8 mouse cellular contexts compared by ENCODE assay signal in genomic region chr17:3313711-3314624, GRCm38 (mm10). TPM values are rescaled to one million over a fixed set of nuclear protein-coding genes. Genes with fewer than 3 reads are reported as not detected.
DNase-seq lines count a peak whose midpoint lies in the region; ATAC-seq and TF ChIP-seq lines count a peak whose summit lies in the region.

No protein-coding gene starts in this region.

- peak; percentile 53; the same call in 1 of the 2 replicates for TF ChIP-seq POLR2A in CH12.LX (IDR thresholded peaks at IDR 0.05; ENCODE audit: low read depth, low read length)
- no peak for TF ChIP-seq POLR2A in testis, adult 2 months (IDR thresholded peaks at IDR 0.05; ENCODE audit: control insufficient read depth, low read depth, low read length)

- no peak overlapping the region for H3K27ac ChIP-seq in CH12.LX (ENCODE audit: insufficient read depth, low read depth)
- H3K27ac ChIP-seq in forebrain, embryonic 12.5 days = 0 out of 2 replicates have a peak overlapping the region, but pooled peaks have one; percentile 36
- peak overlapping the region; percentile 43; the same call in 1 of the 2 replicates for H3K27ac ChIP-seq in heart, postnatal 0 days (ENCODE audit: low read depth)
- H3K27ac ChIP-seq in neural tube, embryonic 15.5 days (replicated peaks) = no peak overlapping the region; the same call in 1 of the 2 replicates
- H3K27ac ChIP-seq in testis, adult 2 months (ENCODE audit: control insufficient read depth, insufficient read depth, low read depth, low read length) = no peak overlapping the region

- dilution Hi-C loops in CH12.LX (cut with MboI; ENCODE audit: extremely low pct_ligation_motif_present, extremely low pct_unique_long_range_greater_than_20kb, low sequenced_read_pairs) = no loop called here

- H3K4me1 ChIP-seq in CH12.LX (ENCODE audit: control insufficient read depth in 1 of 2, insufficient read depth in 2 of 2) = peaks cover 0 to 8% of the 10 kb centered on the region in 2 experiments; a peak in 1 of 4 replicates
- H3K4me1 ChIP-seq in forebrain, embryonic 12.5 days = peaks cover 5% of the 10 kb centered on the region; the same call in 1 of the 2 replicates
- peaks cover 4% of the 10 kb centered on the region; the same call in 1 of the 2 replicates for H3K4me1 ChIP-seq in heart, postnatal 0 days (ENCODE audit: control insufficient read depth, insufficient read depth)
- peaks cover 6% of the 10 kb centered on the region; the same call in 1 of the 2 replicates for H3K4me1 ChIP-seq in neural tube, embryonic 15.5 days
- peaks cover 6% of the 10 kb centered on the region for H3K4me1 ChIP-seq in testis, adult 2 months (ENCODE audit: control insufficient read depth, insufficient read depth, low read length)

- DNase-seq in CH12.LX (ENCODE audit: extremely low read depth) = peak; percentile 72
- DNase-seq in c-Kit-positive CD71-negative TER-119-negative erythroid progenitor cells, embryonic 14.5 days (ENCODE audit: low read depth) = peak; percentile 38
- peak; percentile 69 for DNase-seq in heart, postnatal 0 days (ENCODE audit: low spot score)
- DNase-seq in kidney, postnatal 36 days = peak; percentile 67 to 84
- DNase-seq in lung, adult 18-20 months = peak; percentile 56 to 70

- H3K79me2 ChIP-seq in CH12.LX (replicated peaks; ENCODE audit: control insufficient read depth, extremely low read depth, insufficient read depth, poor library complexity, severe bottlenecking) = no peaks in the 10 kb centered on the region

- H3K4me2 ChIP-seq in CH12.LX (ENCODE audit: insufficient read depth, low read depth, poor library complexity, severe bottlenecking) = peak overlapping the region; percentile 48
- H3K4me2 ChIP-seq in forebrain, embryonic 12.5 days = peak overlapping the region; percentile 59
- peak overlapping the region; percentile 67 for H3K4me2 ChIP-seq in heart, postnatal 0 days (ENCODE audit: low read depth, low read length)
- H3K4me2 ChIP-seq in neural tube, embryonic 15.5 days = peak overlapping the region; percentile 70

- TF ChIP-seq RAD21 in CH12.LX (IDR thresholded peaks at IDR 0.05; ENCODE audit: low read depth, low read length) = no peak

- H3K27me3 ChIP-seq in CH12.LX (replicated peaks) = no peaks in the 10 kb centered on the region
- H3K27me3 ChIP-seq in forebrain, embryonic 12.5 days = peaks cover 17% of the 10 kb centered on the region
- H3K27me3 ChIP-seq in heart, postnatal 0 days (ENCODE audit: control insufficient read depth, insufficient read depth, low read length) = no peaks in the 10 kb centered on the region
- H3K27me3 ChIP-seq in neural tube, embryonic 15.5 days (replicated peaks) = no peaks in the 10 kb centered on the region
- no peaks in the 10 kb centered on the region for H3K27me3 ChIP-seq in testis, adult 2 months (ENCODE audit: control insufficient read depth, insufficient read depth, low read length)

- peak; percentile 98 for ATAC-seq in forebrain, embryonic 12.5 days (ENCODE audit: low FRiP score)
- peak; percentile 97 for ATAC-seq in heart, postnatal 0 days (ENCODE audit: insufficient read depth, low read depth)
- ATAC-seq in neural tube, embryonic 15.5 days (ENCODE audit: low FRiP score) = peak; percentile 96

- TF ChIP-seq CTCF in CH12.LX (conservative IDR thresholded peaks at IDR 0.05 in 1 of 2, IDR thresholded peaks at IDR 0.05 in 1 of 2; ENCODE audit: low read depth in 2 of 2, low read length in 2 of 2) = no peak
- TF ChIP-seq CTCF in heart, postnatal 0 days (IDR thresholded peaks at IDR 0.05; ENCODE audit: low read depth) = no peak
- no peak for TF ChIP-seq CTCF in testis, adult 2 months (IDR thresholded peaks at IDR 0.05; ENCODE audit: control insufficient read depth, insufficient read depth, insufficient replicate concordance, low read depth, low read length)

- H3K4me3 ChIP-seq in CH12.LX (replicated peaks in 1 of 3; ENCODE audit: low read depth in 2 of 3, low read length in 2 of 3, poor library complexity in 1 of 3) = peak overlapping the region in 2 of 3 experiments; percentile 35 to 49
- peak overlapping the region; percentile 38 for H3K4me3 ChIP-seq in forebrain, embryonic 12.5 days (replicated peaks)
- H3K4me3 ChIP-seq in heart, postnatal 0 days (ENCODE audit: low read depth, low read length) = peak overlapping the region; percentile 53
- H3K4me3 ChIP-seq in neural tube, embryonic 15.5 days (replicated peaks) = peak overlapping the region; percentile 51
- H3K4me3 ChIP-seq in testis, adult 2 months (ENCODE audit: control insufficient read depth, low read depth, low read length) = peak overlapping the region; percentile 91

- TF ChIP-seq EP300 in CH12.LX (IDR thresholded peaks at IDR 0.05; ENCODE audit: low read length) = no peak
- TF ChIP-seq EP300 in heart, postnatal 0 days (IDR thresholded peaks at IDR 0.05; ENCODE audit: low read depth) = no peak

- in situ Hi-C loops in CH12.LX (cut with MboI; ENCODE audit: low pct_ligation_motif_present, low pct_unique_long_range_greater_than_20kb, low sequenced_read_pairs) = no loop called here

- H3K36me3 ChIP-seq in CH12.LX (replicated peaks in 1 of 2; ENCODE audit: control insufficient read depth in 1 of 2, insufficient read depth in 1 of 2, low read length in 1 of 2) = no peaks in the 10 kb centered on the region
- no peaks in the 10 kb centered on the region for H3K36me3 ChIP-seq in forebrain, embryonic 12.5 days (replicated peaks)
- no peaks in the 10 kb centered on the region for H3K36me3 ChIP-seq in heart, postnatal 0 days (replicated peaks; ENCODE audit: control insufficient read depth, insufficient read depth, low read length)
- H3K36me3 ChIP-seq in neural tube, embryonic 15.5 days = no peaks in the 10 kb centered on the region
- H3K36me3 ChIP-seq in testis, adult 2 months (ENCODE audit: control insufficient read depth, insufficient read depth, low read length) = no peaks in the 10 kb centered on the region

- WGBS in forebrain, embryonic 12.5 days = 6% methylated on average over 58 of the region's 60 CpGs
- WGBS in heart, postnatal 0 days = 9% methylated on average over 58 of the region's 60 CpGs
- WGBS in neural tube, embryonic 15.5 days = 4% methylated on average over 59 of the region's 60 CpGs

- H3K9ac ChIP-seq in CH12.LX (ENCODE audit: insufficient read depth, low read depth) = peak overlapping the region; percentile 54
- peak overlapping the region; percentile 42; the same call in 1 of the 2 replicates for H3K9ac ChIP-seq in forebrain, embryonic 12.5 days
- peak overlapping the region; percentile 59 for H3K9ac ChIP-seq in heart, postnatal 0 days (replicated peaks; ENCODE audit: low read depth, low read length)
- H3K9ac ChIP-seq in neural tube, embryonic 15.5 days (replicated peaks) = peak overlapping the region; percentile 40

- H3K9me3 ChIP-seq in CH12.LX (replicated peaks; ENCODE audit: low read length) = no peaks in the 10 kb centered on the region
- H3K9me3 ChIP-seq in forebrain, embryonic 12.5 days = no peaks in the 10 kb centered on the region
- no peaks in the 10 kb centered on the region for H3K9me3 ChIP-seq in heart, postnatal 0 days (replicated peaks; ENCODE audit: control insufficient read depth, low read length)
- H3K9me3 ChIP-seq in neural tube, embryonic 15.5 days (replicated peaks) = no peaks in the 10 kb centered on the region

TF ChIP-seq in CH12.LX, 34 proteins besides CTCF, POLR2A, EP300 and RAD21:
- TF ChIP-seq JUND (conservative IDR thresholded peaks at IDR 0.05; ENCODE audit: low read depth, low read length) (no peak), MAZ (IDR thresholded peaks at IDR 0.05; ENCODE audit: low read depth, low read length) (0 out of 2 replicates have a peak, but pooled peaks have one; percentile 46), E2F4 (IDR thresholded peaks at IDR 0.05; ENCODE audit: insufficient replicate concordance, low read depth, low read length) (no peak), USF2 (conservative IDR thresholded peaks at IDR 0.05; ENCODE audit: low read depth, low read length) (no peak), CHD2 (IDR thresholded peaks at IDR 0.05; ENCODE audit: low read length) (peak; percentile 95), ZNF384 (IDR thresholded peaks at IDR 0.05; ENCODE audit: low read depth, low read length) (peak; percentile 90), NELFE (IDR thresholded peaks at IDR 0.05; ENCODE audit: low read depth, low read length) (no peak), IRF4 (IDR thresholded peaks at IDR 0.05; ENCODE audit: low read depth, low read length) (no peak), MYC (IDR thresholded peaks at IDR 0.05; ENCODE audit: low read depth, low read length) (no peak), ZC3H11A (IDR thresholded peaks at IDR 0.05; ENCODE audit: low read depth, low read length) (no peak), GABPA (IDR thresholded peaks at IDR 0.05; ENCODE audit: insufficient replicate concordance, low read depth, low read length) (no peak), USF1 (IDR thresholded peaks at IDR 0.05; ENCODE audit: low read depth, low read length) (no peak), ETS1 (conservative IDR thresholded peaks at IDR 0.05; ENCODE audit: low read depth, low read length) (no peak), MAX (IDR thresholded peaks at IDR 0.05; ENCODE audit: low read length) (no peak), ELF1 (IDR thresholded peaks at IDR 0.05; ENCODE audit: low read depth, low read length) (no peak), SIN3A (IDR thresholded peaks at IDR 0.05; ENCODE audit: low read length) (no peak), NRF1 (IDR thresholded peaks at IDR 0.05; ENCODE audit: low read depth, low read length) (peak; percentile 80), ZKSCAN1 (IDR thresholded peaks at IDR 0.05; ENCODE audit: borderline replicate concordance, low read depth, low read length) (no peak), BHLHE40 (IDR thresholded peaks at IDR 0.05; ENCODE audit: low read depth, low read length) (peak; percentile 50)
TF ChIP-seq in CH12.LX: peak in this region for 5.

RNA-seq across cellular contexts. Expression of gene Tiam2, which starts 12.4 kb away (rescaled TPM):
- 9.1 and 9.5 TPM in 2 replicates for total RNA-seq in CH12.LX (2012; rRNA removed)
- 5.9 and 6.4 TPM in 2 replicates for total RNA-seq in CH12.LX (2014; rRNA removed)
- polyA plus RNA-seq in CH12.LX (2012; ENCODE audit: insufficient read length, low read depth) = 9.4 and 10.2 TPM in 2 replicates
- polyA plus RNA-seq in forebrain, embryonic 12.5 days (2016; fragmentation: Nextera tagmentation; extraction: Ambion mirVana) = 14.5 and 15.4 TPM in 2 replicates
- total RNA-seq in heart, postnatal 0 days (2014; rRNA removed; ENCODE audit: low replicate concordance) = 3.6 and 4.1 TPM in 2 replicates
- 1.7 and 1.9 TPM in 2 replicates for polyA plus RNA-seq in heart, postnatal 0 days (2015; fragmentation: Nextera tagmentation; extraction: Ambion mirVana)
- 5.3 and 5.6 TPM in 2 replicates for polyA plus RNA-seq in neural tube, embryonic 15.5 days (2015; fragmentation: Nextera tagmentation; extraction: Ambion mirVana)
- 0.93 and 1.1 TPM in 2 replicates for polyA plus RNA-seq in testis, adult 2 months (2012; rRNA removed)

Comparison
In these comparisons a context has a peak if more than half of its experiments do, and no peak if none do; other contexts are left out.
1. H3K27ac ChIP-seq: peak in forebrain, embryonic 12.5 days (single experiment) and heart, postnatal 0 days (single experiment); none in CH12.LX (single experiment), neural tube, embryonic 15.5 days (single experiment) and testis, adult 2 months (single experiment).
2. H3K4me3 ChIP-seq: peak in every context shown above with its lines; median percentile 91 in testis, adult 2 months; 53 in heart, postnatal 0 days; 51 in neural tube, embryonic 15.5 days; 42 in CH12.LX; 38 in forebrain, embryonic 12.5 days.
3. Peak in every context shown above with its lines, with median percentiles within 50 percentile points of each other: DNase-seq, H3K4me2 ChIP-seq, H3K9ac ChIP-seq and ATAC-seq.